Mouse (Mus musculus) myocyte (in vitro differentiated cells): ENCODE measurements around the gene Fasn.

Experiments used
- CEBPB ChIP-seq: IDR thresholded peaks from 2 replicates; pipeline ENCODE4 v1.6.1; 2011; ENCODE audit warnings: mild to moderate bottlenecking, moderate library complexity; ENCODE audit not compliant: poor library complexity, insufficient read depth, severe bottlenecking
- E2F4 ChIP-seq: IDR thresholded peaks from one replicate; pipeline ENCODE4 v1.6.1; 2011; ENCODE audit warnings: mild to moderate bottlenecking, control low read depth, moderate library complexity; ENCODE audit not compliant: insufficient read depth
- MAX ChIP-seq: IDR thresholded peaks from one replicate; pipeline ENCODE4 v1.6.1; 2011; ENCODE audit warnings: low read depth, mild to moderate bottlenecking, control low read depth
- MYOD1 ChIP-seq, 3 experiments: IDR thresholded peaks; one replicate each; pipeline ENCODE4 v1.6.1; 2011; ENCODE audit warnings: control low read depth in 2 of 3, low read depth in 2 of 3, mild to moderate bottlenecking in 2 of 3, moderate library complexity in 1 of 3; ENCODE audit not compliant: insufficient read length in 2 of 3, control insufficient read depth in 1 of 3
- MYOG ChIP-seq, 3 experiments: IDR thresholded peaks; one replicate each; pipeline ENCODE4 v1.6.1; 2011; ENCODE audit warnings: control low read depth in 2 of 3, low read depth in 2 of 3, mild to moderate bottlenecking in 2 of 3; ENCODE audit not compliant: insufficient read length in 2 of 3, control insufficient read depth in 1 of 3, insufficient read depth in 1 of 3
- POLR2A ChIP-seq: IDR thresholded peaks from one replicate; pipeline ENCODE4 v1.6.1; 2011; ENCODE audit warnings: low read depth, mild to moderate bottlenecking, control low read depth, moderate library complexity; ENCODE audit not compliant: insufficient read length
- POLR2AphosphoS2 ChIP-seq: IDR thresholded peaks from one replicate; pipeline ENCODE4 v1.6.1; 2011; ENCODE audit warnings: low read depth, control low read depth; ENCODE audit not compliant: insufficient read length
- REST ChIP-seq: IDR thresholded peaks from one replicate; pipeline ENCODE4 v1.6.1; 2011; ENCODE audit warnings: mild to moderate bottlenecking, control low read depth, moderate library complexity; ENCODE audit not compliant: insufficient read depth, insufficient read length
- SRF ChIP-seq: IDR thresholded peaks from one replicate; pipeline ENCODE4 v1.6.1; 2011; ENCODE audit warnings: low read depth; ENCODE audit not compliant: control insufficient read depth, insufficient read length
- TCF3 ChIP-seq: IDR thresholded peaks from one replicate; pipeline ENCODE4 v1.6.1; 2011; ENCODE audit warnings: low read depth, control low read depth; ENCODE audit not compliant: insufficient read length
- USF1 ChIP-seq: IDR thresholded peaks from one replicate; pipeline ENCODE4 v1.6.1; 2011; ENCODE audit warnings: low read depth, mild to moderate bottlenecking, control low read depth, moderate library complexity

GRCm38 (mm10) chr11:120826016-120826953 lies 1.9 kb upstream of the Fasn start:
- TF ChIP-seq POLR2A, result no peak
- TF ChIP-seq USF1, result no peak
- TF ChIP-seq MYOG (IDR thresholded peaks at IDR 0.05; ENCODE audit: control insufficient read depth in 1 of 3, insufficient read depth in 1 of 3, insufficient read length in 2 of 3, low read depth in 2 of 3), result no peak
- TF ChIP-seq CEBPB, result no peak
- TF ChIP-seq TCF3, result no peak
- no peak for TF ChIP-seq E2F4
- TF ChIP-seq MAX, result no peak
- TF ChIP-seq SRF, result no peak
- no peak for TF ChIP-seq POLR2AphosphoS2
- no peak for TF ChIP-seq REST
- no peak for TF ChIP-seq MYOD1 (IDR thresholded peaks at IDR 0.05; ENCODE audit: control insufficient read depth in 1 of 3, insufficient read length in 2 of 3, low read depth in 2 of 3)
